In the genomic region with DNA sequence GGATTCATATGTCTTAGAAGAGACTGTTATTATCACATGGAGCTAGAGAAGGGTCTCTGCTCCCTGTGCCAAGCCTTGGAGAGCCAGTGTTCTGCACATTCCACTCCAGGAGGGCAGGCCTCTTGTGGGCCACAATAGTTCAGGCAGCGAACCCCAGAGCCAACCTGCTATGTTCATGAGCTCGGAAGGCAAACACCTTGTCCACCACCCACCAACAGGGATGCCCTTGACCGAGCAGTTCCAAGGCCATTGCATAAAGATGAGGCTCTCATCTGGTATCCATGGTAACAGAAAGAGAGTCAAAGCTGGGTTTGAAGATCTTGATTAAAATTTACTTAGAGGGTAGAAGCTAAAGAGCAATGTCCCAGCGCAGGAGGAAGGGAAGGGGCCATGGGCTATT, we compare ENCODE assay signal across 8 mouse cellular contexts.
DNase-seq lines count a peak whose midpoint lies in the region; ATAC-seq and TF ChIP-seq lines count a peak whose summit lies in the region.

No protein-coding gene starts in this region.

- peaks cover 26% of the 10 kb centered on the region for H3K4me1 ChIP-seq in lung, embryonic 14.5 days (ENCODE audit: insufficient read depth)
- peaks cover 23% of the 10 kb centered on the region for H3K4me1 ChIP-seq in forebrain, embryonic 15.5 days
- H3K4me1 ChIP-seq in neural tube, embryonic 15.5 days = peaks cover 30% of the 10 kb centered on the region

- peak overlapping the region; percentile 31 for H3K4me2 ChIP-seq in lung, embryonic 14.5 days
- peak overlapping the region; percentile 6; the same call in 1 of the 2 replicates for H3K4me2 ChIP-seq in forebrain, embryonic 15.5 days (replicated peaks)
- peak overlapping the region; percentile 30; the same call in 1 of the 2 replicates for H3K4me2 ChIP-seq in neural tube, embryonic 15.5 days

- H3K9me3 ChIP-seq in lung, embryonic 14.5 days (ENCODE audit: low read depth, low read length) = no peaks in the 10 kb centered on the region
- no peaks in the 10 kb centered on the region for H3K9me3 ChIP-seq in forebrain, embryonic 15.5 days
- no peaks in the 10 kb centered on the region for H3K9me3 ChIP-seq in neural tube, embryonic 15.5 days (replicated peaks)

- TF ChIP-seq CTCF in lung, embryonic 14.5 days (IDR thresholded peaks at IDR 0.05; ENCODE audit: low read depth) = no peak

- H3K36me3 ChIP-seq in lung, embryonic 14.5 days (ENCODE audit: insufficient read depth) = no peaks in the 10 kb centered on the region
- no peaks in the 10 kb centered on the region for H3K36me3 ChIP-seq in forebrain, embryonic 15.5 days
- no peaks in the 10 kb centered on the region for H3K36me3 ChIP-seq in neural tube, embryonic 15.5 days

- peak overlapping the region; percentile 61; the same call in 1 of the 2 replicates for H3K27ac ChIP-seq in lung, embryonic 14.5 days (ENCODE audit: low read depth)
- 0 out of 2 replicates have a peak overlapping the region, but pooled peaks have one; percentile 7 for H3K27ac ChIP-seq in forebrain, embryonic 15.5 days (replicated peaks)
- H3K27ac ChIP-seq in neural tube, embryonic 15.5 days (replicated peaks) = no peak overlapping the region; the same call in 1 of the 2 replicates

- ATAC-seq in lung, embryonic 14.5 days (ENCODE audit: insufficient read depth) = peak; percentile 43
- peak; percentile 33; the same call in 1 of the 2 replicates for ATAC-seq in forebrain, embryonic 15.5 days (replicated peaks)
- peak; percentile 26; the same call in 1 of the 2 replicates for ATAC-seq in neural tube, embryonic 15.5 days (ENCODE audit: low FRiP score)

- WGBS in lung, embryonic 14.5 days = 35% methylated on average over 4 of the region's 4 CpGs
- WGBS in forebrain, embryonic 15.5 days = 31% methylated on average over 4 of the region's 4 CpGs
- 29% methylated on average over 4 of the region's 4 CpGs for WGBS in neural tube, embryonic 15.5 days

- no peak overlapping the region for H3K9ac ChIP-seq in lung, embryonic 14.5 days
- H3K9ac ChIP-seq in forebrain, embryonic 15.5 days (replicated peaks) = no peak overlapping the region
- no peak overlapping the region for H3K9ac ChIP-seq in neural tube, embryonic 15.5 days (replicated peaks)

- DNase-seq in lung, embryonic 14.5 days = no peak
- DNase-seq in lung, postnatal 25 days (ENCODE audit: low spot score) = no peak
- DNase-seq in kidney, postnatal 25 days = peak; percentile 16 to 66
- no peak for DNase-seq in thymus, postnatal 4 days
- no peak for DNase-seq in urinary bladder, adult 2 months (ENCODE audit: low spot score)
- DNase-seq in MN1 (ENCODE audit: low spot score) = no peak

- no peaks in the 10 kb centered on the region for H3K27me3 ChIP-seq in lung, embryonic 14.5 days (ENCODE audit: insufficient read depth, low read length)
- no peaks in the 10 kb centered on the region for H3K27me3 ChIP-seq in forebrain, embryonic 15.5 days
- H3K27me3 ChIP-seq in neural tube, embryonic 15.5 days (replicated peaks) = no peaks in the 10 kb centered on the region

- no peak overlapping the region for H3K4me3 ChIP-seq in lung, embryonic 14.5 days (ENCODE audit: low read depth, low read length)
- H3K4me3 ChIP-seq in forebrain, embryonic 15.5 days = no peak overlapping the region
- no peak overlapping the region for H3K4me3 ChIP-seq in neural tube, embryonic 15.5 days (replicated peaks)

Comparison
In these comparisons a context has a peak if more than half of its experiments do, and no peak if none do; other contexts are left out.
1. DNase-seq: peak in kidney, postnatal 25 days (2 of 2); none in lung, embryonic 14.5 days (single experiment), lung, postnatal 25 days (single experiment), thymus, postnatal 4 days (single experiment), urinary bladder, adult 2 months (single experiment) and MN1 (single experiment).
2. Peak in every context shown above with its lines, with median percentiles within 50 percentile points of each other: ATAC-seq and H3K4me2 ChIP-seq.